Mouse (Mus musculus) stomach, postnatal 0 days (tissue): ENCODE measurements at regions not wholly inside any gene's neighbourhood (a gene's known extent, or its start where the extent isn't known, plus 50 kb on each side); places are given as distances from the start of the nearest gene placed in this dataset.

Experiments
- CTCF ChIP-seq: IDR thresholded peaks from 2 replicates; pipeline ENCODE4 v1.5.1; 2016; ENCODE audit warnings: antibody characterized with exemption, low read depth, mild to moderate bottlenecking, moderate library complexity
- EP300 ChIP-seq: optimal IDR thresholded peaks from 2 replicates; pipeline ENCODE3; 2016; ENCODE audit warnings: antibody characterized with exemption

GRCm38 (mm10) chr7:115310400-115311225, 567.1 kb downstream of the Insc start:
- TF ChIP-seq CTCF (no peak), EP300 (no peak)
